Mouse (Mus musculus): ENCODE measurements around the gene Afmid. TPM values are rescaled to one million over a fixed set of nuclear protein-coding genes. Genes with fewer than 3 reads are reported as not detected.

The Afmid gene
- total RNA-seq (2023), result 1 to 10 TPM; 3.5 to 4.6 TPM

GRCm38 (mm10) chr11:117825333-117826101, at the start of gene Afmid, which contains the start of gene Tk1:
TSS of gene Afmid (plus strand) at chr11:117825924.
TSS of gene Tk1 (minus strand) at chr11:117826092.

GRCm38 (mm10) chr11:117781993-117782704, 43.6 kb upstream of the Afmid start, which contains the start of the genes Tmc8 and Tmc6:
TSS of gene Tmc8 (plus strand) at chr11:117782076.
TSS of gene Tmc6 (minus strand) at chr11:117782198.

GRCm38 (mm10) chr11:117797511-117798159, 28.1 kb upstream of the Afmid start, which contains the start of gene 6030468B19Rik:
TSS of gene 6030468B19Rik (plus strand) at chr11:117797660.

GRCm38 (mm10) chr11:117809407-117810311, 16.1 kb upstream of the Afmid start, which contains the start of the genes Gm20708 and Syngr2:
TSS of gene Gm20708 (plus strand) at chr11:117809668.
TSS of gene Syngr2 (plus strand) at chr11:117809668.

GRCm38 (mm10) chr11:117848985-117849671, 23.4 kb downstream of the Afmid start, which contains the start of gene Birc5:
TSS of gene Birc5 (plus strand) at chr11:117849251.

GRCm38 (mm10) chr11:117860601-117861000, 34.9 kb downstream of the Afmid start, which contains the start of gene Tmem235:
TSS of gene Tmem235 (plus strand) at chr11:117860752.

GRCm38 (mm10) chr11:117872861-117873608, 47.3 kb downstream of the Afmid start, which contains the start of gene Tha1:
TSS of gene Tha1 (minus strand) at chr11:117873481.

Other genes with a start within 250 kb of the Afmid start
- 10 to 100 TPM; 35.3 to 36.0 TPM for gene Tnrc6c, start 171.6 kb upstream of the Afmid start, total RNA-seq (2023)
- gene Tmc8, start 43.8 kb upstream of the Afmid start, total RNA-seq (2023), result 10 to 100 TPM; 41.3 to 45.7 TPM
- gene Tmc6, start 43.7 kb upstream of the Afmid start, total RNA-seq (2023), result 100 to 1,000 TPM; 102 to 134 TPM
- gene 6030468B19Rik, start 28.3 kb upstream of the Afmid start, total RNA-seq (2023), result 1 to 10 TPM in 1 of 2 experiments, not detected in 1; 1.4 TPM
- gene Gm20708, start 16.3 kb upstream of the Afmid start, total RNA-seq (2023), result 1 to 10 TPM in 1 of 2 experiments, under 1 TPM in 1; 0.60 to 2.2 TPM
- 100 to 1,000 TPM in 1 of 2 experiments, 10 to 100 TPM in 1; 97.8 to 110 TPM for gene Syngr2, start 16.3 kb upstream of the Afmid start, total RNA-seq (2023)
- 10 to 100 TPM; 65.5 to 67.7 TPM for gene Tk1, start 168 bp downstream of the Afmid start, total RNA-seq (2023)
- gene Birc5, start 23.3 kb downstream of the Afmid start, total RNA-seq (2023), result 10 to 100 TPM; 70.2 to 73.7 TPM
- not detected for gene Tmem235, start 34.8 kb downstream of the Afmid start, total RNA-seq (2023)
- gene Tha1, start 47.6 kb downstream of the Afmid start, total RNA-seq (2023), result under 1 TPM in 1 of 2 experiments, not detected in 1; 0.51 TPM
- 10 to 100 TPM; 28.6 to 40.3 TPM for gene Socs3, start 144.1 kb downstream of the Afmid start, total RNA-seq (2023)
- 10 to 100 TPM; 85.9 to 87.7 TPM for gene Pgs1, start 160.4 kb downstream of the Afmid start, total RNA-seq (2023)

Measured in neutrophil, adult 59 days (primary cell).